Mouse (Mus musculus) embryonic fibroblast, embryonic 13.5 days (primary cell): ENCODE results near the gene Gm13030. TPM values are rescaled to one million over a fixed set of nuclear protein-coding genes. Genes with fewer than 3 reads are reported as not detected.
"Not testable (repeated sequence)": the region's sequence is repeated elsewhere in the genome, so short reads cannot be mapped to it uniquely, and the experiment has no call there.

Experiments
- H3K27ac ChIP-seq: 2 replicates; pipeline ENCODE4 v1.5.1; 2012; ENCODE audit warnings: low read length, control low read depth, inconsistent platforms; ENCODE audit not compliant: insufficient read depth
- H3K4me1 ChIP-seq: 2 replicates; pipeline ENCODE4 v1.6.1; 2011; ENCODE audit warnings: low read length; ENCODE audit not compliant: control insufficient read depth, insufficient read depth
- H3K4me3 ChIP-seq: 2 replicates; pipeline ENCODE4 v1.5.1; 2011; ENCODE audit warnings: mild to moderate bottlenecking, control low read depth, low read length; ENCODE audit not compliant: insufficient read depth
- CTCF ChIP-seq: IDR thresholded peaks from 2 replicates; pipeline ENCODE4 v1.5.1; 2011; ENCODE audit warnings: mild to moderate bottlenecking, control low read depth, low read length, moderate library complexity, borderline replicate concordance; ENCODE audit not compliant: insufficient read depth
- POLR2A ChIP-seq: IDR thresholded peaks from 2 replicates; pipeline ENCODE4 v1.6.1; 2011; ENCODE audit warnings: low read depth, mild to moderate bottlenecking, control low read depth, low read length, moderate library complexity
- polyA plus RNA-seq: library from polyadenylated mRNA; stranded (reverse); fragments of >200 nt; gene quantifications from 2 replicates; pipeline ENCODE4 v1.2.4, GENCODE M21; 2011; ENCODE audit warnings: low read depth; ENCODE audit not compliant: missing spikeins, insufficient read length

Gm13030 gene
- polyA plus RNA-seq, 1 experiment: not detected

DNA sequence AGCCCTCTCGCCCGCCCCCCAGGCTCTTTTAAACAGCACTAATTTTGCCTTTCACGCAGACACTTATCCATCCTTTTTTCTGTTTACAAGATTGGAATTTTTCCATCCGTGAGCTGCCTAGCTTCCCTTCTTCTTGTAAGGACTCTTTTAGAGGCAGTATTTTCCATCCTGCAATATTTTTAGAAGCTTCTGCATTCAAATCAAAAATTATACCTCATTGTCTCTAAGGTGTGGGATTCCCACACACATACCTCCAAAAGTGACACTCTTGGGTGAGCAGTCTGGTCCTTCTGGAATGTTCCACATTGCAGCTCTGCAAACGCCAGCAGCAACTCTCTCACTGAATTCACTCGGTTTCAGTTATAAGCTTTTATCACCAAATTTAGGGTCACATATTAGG, 20.8 kb downstream of the Gm13030 start:
- TF ChIP-seq POLR2A (no peak), CTCF (no peak)
- no peaks in the 10 kb centered on the region for H3K4me1 ChIP-seq
- no peak overlapping the region for H3K27ac ChIP-seq
- no peak overlapping the region for H3K4me3 ChIP-seq

DNA sequence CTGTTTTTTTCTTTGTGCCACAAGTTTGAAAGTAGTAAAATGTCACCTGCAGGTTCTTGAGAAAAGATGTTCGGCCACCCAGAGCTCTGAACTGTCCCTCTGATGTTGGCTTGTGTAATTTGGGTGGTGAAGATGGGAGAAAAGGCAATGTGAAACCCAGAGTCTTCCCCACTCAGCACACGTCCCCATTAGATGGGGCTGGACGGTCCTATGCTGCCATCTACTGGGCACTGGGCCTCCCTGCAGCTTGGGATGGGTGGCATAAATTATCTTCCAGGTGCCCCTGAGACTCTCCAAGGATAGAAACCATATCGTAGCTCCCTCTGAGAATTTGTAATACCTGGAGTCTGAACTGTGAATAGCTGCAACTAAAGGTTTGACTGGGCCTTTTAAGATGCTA, 22.3 kb downstream of the Gm13030 start:
- TF ChIP-seq POLR2A (no peak), CTCF (peak; percentile 97)
- Histone ChIP-seq H3K4me3 (no peak overlapping the region), H3K4me1 (no peaks in the 10 kb centered on the region), H3K27ac (no peak overlapping the region)

DNA sequence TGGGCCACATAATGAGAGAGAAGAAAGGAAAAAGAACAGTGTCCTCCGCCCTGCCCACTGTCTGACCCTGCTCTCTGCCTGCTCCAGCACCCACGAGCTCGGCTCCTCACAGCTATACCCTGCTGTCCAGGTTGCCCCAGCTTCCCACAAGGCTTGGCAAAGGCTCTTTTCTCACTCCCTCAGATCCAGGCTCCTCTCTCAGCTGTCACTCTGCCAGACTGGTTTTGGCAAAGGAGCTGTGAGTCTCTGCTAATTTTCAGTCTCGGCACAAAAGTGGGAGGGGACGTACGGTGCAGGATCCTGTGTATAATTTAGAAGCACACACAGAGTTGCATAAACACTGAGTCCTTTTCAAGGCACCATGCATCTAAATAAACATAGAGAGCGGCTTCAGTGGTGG, 32.4 kb downstream of the Gm13030 start:
- no peak overlapping the region for H3K4me3 ChIP-seq
- H3K4me1 ChIP-seq: no peaks in the 10 kb centered on the region
- TF ChIP-seq POLR2A (no peak), CTCF (no peak)
- no peak overlapping the region for H3K27ac ChIP-seq

DNA sequence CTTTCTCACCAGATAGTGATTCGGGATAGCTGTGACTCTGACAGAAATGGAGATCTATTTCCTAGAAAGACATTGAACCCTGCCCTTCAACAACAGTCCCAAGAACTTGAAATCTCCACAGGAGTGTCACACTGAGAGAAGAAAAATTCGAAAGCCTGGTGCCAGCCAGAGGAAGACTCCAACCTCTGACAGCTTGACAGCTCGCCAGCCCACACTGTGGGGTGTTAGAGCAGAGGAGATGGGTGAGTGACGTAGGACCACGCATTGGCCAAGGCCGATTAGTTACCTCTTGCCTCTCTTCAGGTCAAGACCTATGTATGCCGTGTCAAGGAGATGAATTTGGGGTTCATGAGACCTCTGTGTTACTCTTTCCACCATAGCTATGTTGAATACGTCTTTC, 33.0 kb downstream of the Gm13030 start:
- TF ChIP-seq POLR2A (no peak), CTCF (no peak)
- H3K4me1 ChIP-seq: no peaks in the 10 kb centered on the region
- H3K27ac ChIP-seq: no peak overlapping the region
- H3K4me3 ChIP-seq: no peak overlapping the region

DNA sequence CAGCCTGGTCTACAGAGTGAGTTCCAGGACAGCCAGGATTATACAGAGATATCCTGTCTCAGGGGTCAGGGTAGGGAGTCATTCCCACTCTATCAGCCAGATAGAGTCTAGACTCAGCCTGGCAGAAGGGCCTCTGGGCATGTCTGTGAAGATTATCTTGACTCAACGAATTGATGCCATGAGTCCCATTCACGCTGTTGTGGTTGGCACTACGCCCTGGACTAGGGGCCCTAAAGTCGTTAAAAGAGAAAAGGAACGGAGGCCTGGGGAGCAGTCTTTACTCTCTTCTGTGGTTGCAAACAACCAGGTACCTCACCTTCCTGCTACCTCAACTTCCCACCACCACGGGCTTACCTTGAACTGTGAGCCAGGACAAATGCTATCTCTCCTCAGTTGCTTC, 34.0 kb downstream of the Gm13030 start:
- no peak for TF ChIP-seq CTCF
- no peak for TF ChIP-seq POLR2A
- Histone ChIP-seq H3K4me3 (no peak overlapping the region), H3K4me1 (no peaks in the 10 kb centered on the region), H3K27ac (no peak overlapping the region)

DNA sequence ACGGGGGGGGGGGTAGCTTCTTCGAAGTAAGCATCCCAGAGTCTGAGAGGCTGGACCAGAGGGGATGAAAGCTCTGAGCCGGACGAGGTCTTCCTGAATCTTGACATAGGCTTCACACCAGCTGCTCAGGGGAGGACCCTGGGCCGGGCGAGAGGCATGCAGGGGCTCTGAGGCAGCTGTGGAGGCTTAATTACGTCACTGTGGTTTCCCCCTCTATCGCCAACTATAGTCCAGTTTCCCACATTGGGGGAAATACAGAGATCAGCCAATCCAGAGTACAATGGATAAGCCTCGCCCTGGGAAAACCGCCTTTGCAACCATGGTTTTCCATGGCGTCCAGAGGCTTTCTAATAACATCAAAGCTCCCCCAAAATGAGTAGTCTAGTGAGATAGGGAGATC, 46.6 kb downstream of the Gm13030 start:
- TF ChIP-seq POLR2A (no peak), CTCF (no peak)
- no peak overlapping the region for H3K27ac ChIP-seq
- H3K4me3 ChIP-seq: no peak overlapping the region
- no peaks in the 10 kb centered on the region for H3K4me1 ChIP-seq

DNA sequence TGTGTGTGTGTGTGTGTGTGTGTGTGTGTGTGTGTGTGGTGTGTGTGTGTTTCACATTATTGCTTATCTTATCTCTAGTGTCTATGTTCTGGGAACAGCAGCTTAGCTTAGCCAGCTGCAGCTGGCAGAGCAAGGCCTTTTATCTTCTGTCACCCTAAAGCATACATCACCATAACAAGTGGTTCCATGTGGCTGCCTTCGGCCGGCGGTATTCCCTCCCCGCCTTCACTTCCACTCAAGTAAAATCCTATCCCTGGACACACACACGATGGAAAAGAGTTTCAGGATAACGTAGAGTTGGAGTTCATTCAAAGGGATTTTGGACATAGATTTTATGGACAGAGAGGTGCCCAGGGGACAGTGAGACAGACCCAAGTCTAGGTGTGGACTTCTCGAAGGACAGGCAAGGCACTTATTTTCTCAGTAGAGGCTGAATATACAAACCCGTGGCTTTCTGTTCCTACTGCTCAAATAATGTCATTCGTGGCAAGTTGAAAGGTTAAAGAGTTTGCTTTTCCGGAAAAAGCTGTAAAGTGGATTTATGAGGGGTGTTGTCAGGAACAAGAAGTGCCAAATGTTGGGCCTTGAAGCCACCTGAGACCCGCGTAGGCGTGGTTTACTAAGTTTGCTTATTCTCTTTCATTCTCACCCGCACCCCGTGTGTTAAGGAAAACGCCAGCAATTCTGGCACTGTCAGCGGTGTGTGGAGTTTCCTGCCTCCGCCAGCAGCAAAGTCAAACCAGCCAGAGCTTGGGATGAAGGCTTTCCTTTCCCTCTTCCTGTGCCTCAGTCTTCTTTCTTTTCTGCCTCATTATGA, 47.8 kb downstream of the Gm13030 start:
- Histone ChIP-seq H3K4me3 (no peak overlapping the region), H3K4me1 (no peaks in the 10 kb centered on the region), H3K27ac (no peak overlapping the region)
- TF ChIP-seq POLR2A (no peak), CTCF (no peak)

DNA sequence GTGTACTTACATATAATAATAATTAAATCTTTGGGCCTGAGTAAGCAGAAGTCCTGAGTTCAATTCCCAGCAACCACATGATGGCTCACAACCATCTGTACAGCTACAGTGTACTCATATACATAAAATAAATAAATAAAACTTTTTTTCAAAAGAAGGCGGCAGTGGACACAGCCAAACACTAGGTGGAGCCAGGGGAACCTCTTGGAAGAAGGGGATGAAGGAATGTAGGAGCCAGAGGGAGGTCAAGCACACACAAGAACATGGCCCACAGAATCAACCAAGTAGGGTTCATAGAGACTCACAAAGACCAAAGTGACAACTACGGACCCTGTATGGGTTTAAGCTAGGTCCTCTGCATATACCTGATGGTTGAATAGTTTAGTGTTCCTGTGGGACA, 49.1 kb downstream of the Gm13030 start:
- Histone ChIP-seq H3K4me1 (no peaks in the 10 kb centered on the region), H3K4me3 (no peak overlapping the region), H3K27ac (no peak overlapping the region)
- TF ChIP-seq CTCF (no peak), POLR2A (no peak)

DNA sequence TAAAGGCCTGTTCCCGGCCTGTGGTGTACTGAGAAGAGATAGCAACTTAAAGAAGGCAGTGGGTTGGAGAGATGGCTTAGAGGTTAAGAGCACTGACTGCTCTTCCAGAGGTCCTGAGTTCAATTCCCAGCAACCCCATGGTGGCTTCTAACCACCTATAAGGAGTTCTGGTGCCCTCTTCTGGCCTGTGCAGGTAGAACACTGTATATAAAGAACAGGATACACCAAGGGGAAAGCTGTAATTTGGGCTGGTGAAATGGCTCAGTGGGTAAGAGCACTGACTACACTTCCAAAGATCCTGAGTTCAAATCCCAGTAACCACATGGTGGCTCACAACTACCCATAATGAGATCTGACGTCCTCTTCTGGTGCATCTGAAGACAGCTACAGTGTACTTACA, 49.6 kb downstream of the Gm13030 start:
- not testable (repeated sequence) for H3K4me1 ChIP-seq, H3K4me3 ChIP-seq, H3K27ac ChIP-seq

DNA sequence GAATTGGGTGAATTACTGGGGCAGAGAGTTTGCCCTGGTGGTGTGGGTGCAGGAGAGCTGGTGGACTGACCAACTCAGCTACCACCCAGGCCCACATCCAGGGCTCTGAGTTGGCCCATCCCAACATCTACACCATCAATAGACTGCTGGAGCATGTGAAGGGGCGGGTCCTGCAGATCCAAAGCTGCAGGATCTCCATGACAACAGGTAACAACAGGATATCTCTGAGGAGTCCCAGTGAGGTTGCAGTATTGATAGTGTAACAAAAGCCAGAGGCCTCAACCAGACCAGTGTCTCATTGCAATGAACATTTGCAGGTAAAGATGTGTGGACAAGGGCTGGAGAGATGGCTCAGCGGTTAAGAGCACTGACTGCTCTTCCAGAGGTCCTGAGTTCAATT, 52.7 kb downstream of the Gm13030 start:
- no peak overlapping the region for H3K4me3 ChIP-seq
- TF ChIP-seq POLR2A: no peak
- TF ChIP-seq CTCF: no peak
- H3K4me1 ChIP-seq: no peaks in the 10 kb centered on the region
- H3K27ac ChIP-seq: no peak overlapping the region

Other genes with a start within 250 kb of the Gm13030 start
- gene Vwa5b1, start 238.1 kb downstream of the Gm13030 start, polyA plus RNA-seq: not detected in 2 replicates
- gene Pla2g2c, start 149.2 kb downstream of the Gm13030 start, polyA plus RNA-seq: not detected in 2 replicates
- not detected in 2 replicates for gene Ubxn10, start 136.8 kb downstream of the Gm13030 start, polyA plus RNA-seq
- gene Pla2g2f, start 116.3 kb downstream of the Gm13030 start, polyA plus RNA-seq: not detected in 2 replicates
- gene Pla2g2d, start 98.2 kb downstream of the Gm13030 start, polyA plus RNA-seq: not detected in 2 replicates
- gene Pla2g5, start 10.5 kb downstream of the Gm13030 start, polyA plus RNA-seq: not detected in 2 replicates
- 0.61 TPM in 1 of 2 replicates, not detected in the other for gene Pla2g2e, start 4.0 kb upstream of the Gm13030 start, polyA plus RNA-seq
- 8.9 and 9.2 TPM in 2 replicates for gene Otud3, start 40.0 kb upstream of the Gm13030 start, polyA plus RNA-seq
- gene Rnf186, start 93.1 kb upstream of the Gm13030 start, polyA plus RNA-seq: not detected in 2 replicates
- 8.5 and 14.3 TPM in 2 replicates for gene Tmco4, start 98.9 kb upstream of the Gm13030 start, polyA plus RNA-seq
- gene Htr6, start 201.6 kb upstream of the Gm13030 start, polyA plus RNA-seq: not detected in 2 replicates
- 51.8 and 64.3 TPM in 2 replicates for gene Nbl1, start 219.0 kb upstream of the Gm13030 start, polyA plus RNA-seq